Mouse (Mus musculus): ENCODE data around the gene Tmem107.

The Tmem107 gene

DNA sequence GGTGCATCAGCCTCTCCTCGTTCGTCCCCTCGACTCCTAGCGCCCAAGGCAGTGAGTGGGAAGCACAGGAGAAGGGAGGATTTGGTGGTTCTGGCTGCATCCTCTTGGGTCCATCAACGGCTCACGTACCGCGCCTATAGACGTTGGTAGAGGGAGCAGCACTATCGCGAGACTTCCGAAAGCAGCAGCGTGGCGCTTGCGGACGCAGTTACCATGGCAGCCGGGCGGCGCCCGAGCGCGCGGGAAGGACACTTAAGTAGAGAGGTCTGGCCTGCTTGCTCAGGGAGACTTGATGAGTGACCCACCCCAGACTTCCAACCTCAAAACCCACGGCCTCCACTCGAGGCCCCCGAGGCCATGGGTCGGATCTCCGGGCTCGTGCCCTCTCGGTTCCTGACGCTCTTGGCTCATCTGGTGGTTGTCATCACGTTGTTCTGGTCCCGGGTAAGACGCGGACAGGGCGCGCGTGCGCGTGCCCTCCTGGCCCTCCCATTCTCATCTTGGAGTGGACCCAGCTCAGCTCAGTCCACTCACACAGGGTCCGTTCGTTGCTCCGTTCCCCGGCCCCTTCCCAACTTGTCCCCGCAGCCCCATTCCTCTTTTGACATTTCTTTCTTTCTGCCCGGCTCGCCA lies at the start of gene Tmem107:
Tmem107 (plus strand) TSS at position 217 of the 633 bp plus-strand sequence.
- DNase-seq: peak; percentile 96 to 97

- DNase-seq: no peak
Measured at GRCm38 (mm10) chr11:69026562-69026961, 44.0 kb upstream of the Tmem107 start.

DNA sequence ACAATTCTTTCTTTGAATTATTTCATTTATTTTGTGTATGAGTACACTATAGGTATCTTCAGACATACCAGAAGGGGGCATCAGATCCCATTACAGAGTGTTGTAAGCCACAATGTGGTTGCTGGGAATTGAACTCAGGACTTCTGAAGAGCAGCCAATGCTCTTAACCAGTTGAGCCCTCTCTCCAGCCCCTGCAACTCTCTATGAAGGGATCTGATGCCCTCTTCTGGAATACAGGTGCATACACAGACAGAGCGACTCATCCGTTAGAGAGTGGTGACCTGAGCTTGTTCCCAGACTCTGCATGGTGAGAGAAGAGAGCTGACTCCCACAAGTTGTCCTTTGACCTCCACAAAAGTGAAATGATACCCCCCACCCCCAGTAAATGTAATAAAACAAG lies 41.8 kb upstream of the Tmem107 start:
- DNase-seq: peak; percentile 24 to 45

DNA sequence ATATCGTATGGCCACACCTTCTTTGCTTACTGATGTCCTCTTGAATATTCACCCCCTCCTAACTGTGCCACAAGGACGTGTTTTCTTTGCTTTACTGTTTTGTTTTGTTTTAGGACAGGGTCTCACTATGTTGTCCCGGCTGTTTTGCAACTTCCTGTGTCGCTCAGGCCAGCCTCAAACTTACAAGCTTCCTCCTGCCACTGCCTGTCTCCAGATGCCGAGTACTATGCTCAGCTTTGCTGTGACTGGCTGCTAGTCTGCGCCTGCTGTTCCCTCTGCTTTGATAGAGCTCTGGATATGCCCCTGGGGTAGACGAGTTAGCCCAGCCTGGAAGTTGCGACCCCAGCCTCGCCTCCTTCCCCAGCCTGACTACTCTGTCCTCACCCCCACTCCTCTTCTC lies 37.1 kb upstream of the Tmem107 start:
- no peak for DNase-seq

- no peak for DNase-seq
Measured at GRCm38 (mm10) chr11:69034585-69034984, 36.0 kb upstream of the Tmem107 start.

- peak in 1 of 2 experiments; percentile 34 for DNase-seq
Measured at GRCm38 (mm10) chr11:69035411-69035810, 35.2 kb upstream of the Tmem107 start.

- DNase-seq: peak; percentile 92 to 93
Measured at GRCm38 (mm10) chr11:69035849-69036248, 34.8 kb upstream of the Tmem107 start.

DNA sequence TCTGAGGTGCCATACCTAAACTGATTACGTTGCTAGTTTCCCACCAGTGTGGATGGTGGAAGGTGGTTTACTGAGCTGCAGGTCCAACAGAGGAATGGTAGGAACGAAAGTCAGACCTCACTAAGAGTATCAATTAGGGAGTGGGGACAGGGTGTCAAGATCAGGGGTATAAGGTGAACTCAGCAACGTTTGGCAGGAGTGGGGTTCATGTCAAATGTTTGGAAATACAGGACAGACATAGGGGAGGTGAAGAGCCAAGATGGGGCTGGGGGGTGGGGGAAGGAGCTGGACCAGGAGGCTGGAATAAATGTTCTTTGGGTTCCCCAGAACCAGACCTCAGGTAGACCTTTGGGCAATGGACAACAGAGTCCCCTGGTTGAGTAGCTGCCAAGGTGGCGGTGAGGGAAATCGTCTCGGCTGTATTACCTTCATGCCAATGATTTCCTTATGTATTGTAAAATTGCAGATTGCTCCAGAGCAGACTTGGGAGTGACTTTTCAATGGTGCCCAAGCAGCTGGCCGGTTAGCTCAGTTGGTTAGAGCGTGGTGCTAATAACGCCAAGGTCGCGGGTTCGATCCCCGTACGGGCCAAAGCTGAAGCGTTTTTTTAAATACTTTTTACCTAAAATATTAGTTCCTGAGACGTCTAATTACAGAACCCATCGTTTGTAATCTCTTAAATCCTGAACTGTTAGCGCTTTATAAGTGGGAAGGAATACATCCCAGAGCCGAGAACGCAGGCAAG lies 33.9 kb upstream of the Tmem107 start:
- peak; percentile 90 to 94 for DNase-seq

DNA sequence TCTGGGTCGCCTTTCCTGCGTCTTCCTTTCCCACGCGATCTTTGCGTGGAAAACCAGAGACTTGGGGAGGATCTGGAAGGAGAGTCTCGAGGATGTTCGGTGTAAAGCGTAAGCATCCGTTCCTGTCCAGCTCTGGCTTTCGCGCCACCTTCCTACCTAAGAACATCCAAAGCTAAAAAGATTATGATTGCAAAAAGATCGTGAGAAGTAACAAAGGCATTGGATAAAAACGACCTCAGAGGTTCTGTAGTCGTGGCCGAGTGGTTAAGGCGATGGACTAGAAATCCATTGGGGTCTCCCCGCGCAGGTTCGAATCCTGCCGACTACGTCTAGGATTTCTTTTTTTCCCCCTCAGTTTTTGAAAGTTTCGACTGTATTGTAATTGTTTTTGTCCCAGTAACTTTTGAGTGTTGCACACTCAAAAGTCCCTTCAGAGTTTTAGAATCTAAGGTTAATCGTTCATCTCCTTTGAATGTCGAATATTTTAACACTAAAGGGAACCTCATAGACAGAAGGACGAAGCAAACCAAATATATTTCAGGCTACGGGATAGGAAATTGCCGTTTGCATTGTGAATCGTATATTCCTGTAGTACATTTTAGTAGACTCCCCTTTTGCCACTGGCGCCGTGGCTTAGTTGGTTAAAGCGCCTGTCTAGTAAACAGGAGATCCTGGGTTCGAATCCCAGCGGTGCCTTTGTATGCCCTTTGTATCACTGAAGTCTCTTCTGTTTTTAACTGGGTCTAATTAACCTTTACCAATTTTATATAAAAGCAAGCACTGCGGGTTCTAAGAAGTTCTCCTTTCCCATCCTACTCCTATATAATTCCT lies 33.2 kb upstream of the Tmem107 start:
- peak; percentile 87 to 89 for DNase-seq

- peak in 1 of 2 experiments; percentile 17 for DNase-seq
Measured at GRCm38 (mm10) chr11:69038173-69038572, 32.4 kb upstream of the Tmem107 start.

DNA sequence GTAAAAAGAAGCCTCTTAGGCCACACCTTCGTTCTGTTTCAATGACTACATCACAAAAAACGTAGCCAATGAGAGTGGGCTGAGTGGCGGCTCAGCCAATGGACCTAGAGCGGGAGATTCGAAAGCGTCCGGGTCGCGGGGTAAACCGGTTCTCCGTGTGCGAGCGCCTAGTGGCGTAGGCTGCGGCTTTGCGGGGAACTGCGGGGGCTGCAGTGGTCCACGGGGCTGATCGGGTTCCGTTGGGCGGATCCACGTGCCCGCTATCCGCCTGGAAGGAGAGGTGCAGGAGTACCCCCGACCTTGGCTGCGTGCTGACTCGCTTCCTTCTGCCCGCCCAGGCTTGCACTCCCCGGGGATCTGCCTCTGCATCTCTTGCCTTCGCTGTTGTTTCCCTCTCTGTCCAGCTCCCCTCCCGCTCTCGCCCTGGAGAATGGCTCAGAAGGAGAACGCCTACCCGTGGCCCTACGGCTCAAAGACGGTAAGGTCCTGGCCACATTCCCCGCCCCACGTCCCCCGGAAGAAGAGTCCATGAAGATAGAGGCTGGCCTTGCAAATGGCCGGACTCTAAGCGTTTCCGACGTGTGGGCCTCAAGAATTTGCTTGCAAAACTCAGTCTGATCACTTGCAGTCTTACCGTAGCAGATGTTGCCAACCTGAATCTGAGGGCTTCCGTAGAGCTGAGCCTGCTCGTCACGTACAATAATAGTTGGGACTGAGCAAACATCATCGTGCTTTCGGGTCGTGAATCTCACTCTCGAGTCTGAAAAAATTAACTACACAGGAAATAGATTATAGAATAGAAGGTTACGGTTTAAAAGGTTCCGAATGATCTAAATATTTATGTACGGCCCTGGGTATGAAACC lies 24.8 kb upstream of the Tmem107 start, which contains the start of gene Aurkb:
Aurkb (plus strand) TSS at position 117 of the 864 bp plus-strand sequence.
- peak; percentile 94 for DNase-seq

GRCm38 (mm10) chr11:69046395-69046774 lies 24.2 kb upstream of the Tmem107 start:
- no peak for DNase-seq

- no peak for DNase-seq
Measured at GRCm38 (mm10) chr11:69047592-69047991, 23.0 kb upstream of the Tmem107 start.

DNA sequence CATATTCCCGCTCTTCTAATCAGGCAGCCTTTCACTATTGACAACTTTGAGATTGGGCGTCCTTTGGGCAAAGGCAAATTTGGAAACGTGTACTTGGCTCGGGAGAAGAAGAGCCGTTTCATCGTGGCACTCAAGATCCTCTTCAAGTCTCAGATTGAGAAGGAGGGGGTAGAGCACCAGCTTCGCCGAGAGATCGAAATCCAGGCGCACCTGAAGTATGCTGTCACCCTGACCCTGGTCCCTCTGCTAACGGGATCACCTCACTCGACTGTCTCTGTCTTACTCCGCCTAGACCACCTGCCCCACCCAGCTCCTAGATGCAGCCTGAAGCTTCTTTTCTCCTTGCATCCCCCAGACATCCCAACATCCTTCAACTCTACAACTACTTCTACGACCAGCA lies 22.5 kb upstream of the Tmem107 start:
- no peak for DNase-seq

- DNase-seq: peak in 1 of 2 experiments; percentile 42
Measured at GRCm38 (mm10) chr11:69050748-69051147, 19.9 kb upstream of the Tmem107 start.

DNA sequence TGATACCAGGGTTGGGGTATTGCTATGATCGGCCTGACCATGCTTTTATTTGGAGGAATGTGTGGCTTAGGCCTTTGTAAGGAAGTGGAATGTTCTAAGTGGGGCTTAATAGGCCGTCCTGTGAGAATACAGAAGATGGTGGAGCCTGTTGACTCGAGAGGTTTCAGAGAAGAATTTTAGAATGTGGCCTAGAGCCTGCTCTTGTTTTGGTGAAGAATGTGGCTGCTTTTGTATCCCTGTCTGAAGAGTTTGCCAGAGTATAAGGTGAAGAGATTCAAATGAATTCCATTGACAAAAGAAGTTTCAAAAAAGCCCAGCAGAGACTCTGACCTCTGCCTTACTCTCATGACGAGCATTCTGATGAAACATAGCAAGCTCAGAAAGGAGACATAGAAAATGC lies 18.8 kb upstream of the Tmem107 start:
- DNase-seq: no peak

- DNase-seq: no peak
Measured at GRCm38 (mm10) chr11:69052824-69053421, 17.7 kb upstream of the Tmem107 start.

DNA sequence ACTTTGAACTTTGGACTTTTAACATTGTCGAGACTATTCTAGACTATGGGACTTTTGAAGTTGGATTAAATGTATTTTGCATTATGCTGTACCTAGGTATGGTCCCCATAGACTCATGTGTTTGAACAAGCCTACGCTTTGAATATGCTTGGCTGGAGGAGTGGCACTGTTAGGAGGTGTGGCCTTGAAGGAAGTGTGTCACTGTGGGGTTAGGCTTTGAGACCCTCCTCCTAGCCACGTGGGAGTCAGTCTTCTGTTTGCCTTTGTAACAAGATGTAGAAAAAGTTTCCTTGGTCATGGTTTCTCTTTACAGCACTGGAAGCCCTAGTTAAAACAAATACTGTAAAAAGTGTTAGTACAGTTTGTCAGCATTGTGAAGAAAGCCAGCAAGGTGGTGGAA lies 16.8 kb upstream of the Tmem107 start:
- DNase-seq: no peak

- DNase-seq: no peak
Measured at GRCm38 (mm10) chr11:69058265-69058664, 12.3 kb upstream of the Tmem107 start.

DNA sequence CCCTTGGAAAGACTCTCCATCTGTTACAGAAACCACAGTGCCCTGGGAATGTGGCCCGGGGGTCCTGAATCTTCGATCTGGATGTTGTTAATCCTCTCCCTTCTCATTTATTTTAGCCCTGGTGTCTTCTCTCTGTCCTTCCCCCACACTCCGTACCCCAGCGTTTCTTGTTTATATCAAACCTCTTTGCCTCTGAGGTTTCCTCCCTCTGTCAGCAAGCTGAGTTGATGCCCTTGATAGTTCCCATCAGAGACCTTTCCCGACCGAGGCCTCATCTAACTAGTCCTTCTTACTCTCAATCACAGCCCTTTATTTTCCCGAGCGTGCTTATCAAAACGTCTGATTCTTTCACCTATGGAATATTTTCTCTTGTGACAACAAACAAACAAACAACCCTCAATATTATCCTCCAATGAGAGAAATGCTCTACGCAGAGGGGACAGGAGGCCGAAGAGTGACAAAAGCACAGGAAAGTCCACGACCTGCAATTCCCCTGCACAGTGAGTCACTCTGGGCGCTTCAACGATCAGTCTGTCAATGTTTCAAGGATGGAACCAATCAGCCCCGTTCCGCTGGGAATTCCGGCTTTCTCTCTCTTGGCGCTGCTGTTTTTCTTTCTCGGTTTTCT lies 11.8 kb upstream of the Tmem107 start:
- DNase-seq: peak in 1 of 2 experiments; percentile 19

- DNase-seq: peak; percentile 96 to 97
Measured at GRCm38 (mm10) chr11:69059357-69059974, 11.1 kb upstream of the Tmem107 start, which contains the start of gene Borcs6. TSS of gene Borcs6 (plus strand) at chr11:69059717.
